Mouse (Mus musculus) embryo, embryonic 11.5 days (tissue): ENCODE results near the gene Spag6.

Experiments used
- DNase-seq: peaks from one replicate; pipeline ENCODE4 v3.0.0-alpha.2; 2012; ENCODE audit warnings: low read depth, low spot score

The Spag6 gene

DNA sequence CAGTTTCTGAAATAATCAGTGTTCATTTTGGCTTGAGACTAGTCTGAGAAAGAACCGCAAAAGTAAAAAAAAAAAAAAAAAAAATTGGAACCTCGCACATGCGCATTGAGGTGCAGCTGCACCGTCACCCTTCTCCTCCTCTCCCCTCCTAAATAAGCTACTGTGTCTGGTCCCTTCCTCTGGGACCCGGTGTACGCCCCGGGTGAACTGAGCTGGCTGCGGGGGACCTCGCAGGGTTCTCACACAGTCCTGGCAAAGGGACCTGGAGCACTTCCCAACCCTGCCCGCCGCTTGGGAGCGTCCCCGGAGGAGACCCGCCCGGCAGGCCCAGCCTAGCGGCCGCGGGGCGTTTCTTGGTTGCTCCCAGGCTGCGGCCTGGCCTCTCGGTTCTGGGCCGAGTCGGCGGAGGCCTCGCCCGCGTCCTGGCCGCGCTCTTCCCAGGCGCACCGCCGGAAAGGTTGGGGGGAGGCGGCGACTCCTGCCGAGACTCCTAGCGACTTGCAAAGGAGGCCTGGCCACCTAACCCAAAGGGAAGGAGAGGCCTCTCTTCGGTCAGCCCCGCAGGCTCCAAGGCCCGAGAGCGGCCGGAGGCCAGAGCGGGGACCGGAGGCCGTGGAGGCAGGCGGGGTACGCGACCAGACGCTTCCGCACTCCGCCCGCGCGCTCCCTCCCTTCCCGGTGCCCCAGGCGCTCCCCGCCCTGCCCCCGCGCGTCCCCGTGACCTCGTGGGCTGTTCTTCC is at the start of gene Spag6:
TSS of gene Spag6 (plus strand) at position 162 of the 740 bp plus-strand sequence.
- DNase-seq = no peak

GRCm38 (mm10) chr2:18648563-18648962 is 45.3 kb upstream of the Spag6 start:
- no peak for DNase-seq

DNA sequence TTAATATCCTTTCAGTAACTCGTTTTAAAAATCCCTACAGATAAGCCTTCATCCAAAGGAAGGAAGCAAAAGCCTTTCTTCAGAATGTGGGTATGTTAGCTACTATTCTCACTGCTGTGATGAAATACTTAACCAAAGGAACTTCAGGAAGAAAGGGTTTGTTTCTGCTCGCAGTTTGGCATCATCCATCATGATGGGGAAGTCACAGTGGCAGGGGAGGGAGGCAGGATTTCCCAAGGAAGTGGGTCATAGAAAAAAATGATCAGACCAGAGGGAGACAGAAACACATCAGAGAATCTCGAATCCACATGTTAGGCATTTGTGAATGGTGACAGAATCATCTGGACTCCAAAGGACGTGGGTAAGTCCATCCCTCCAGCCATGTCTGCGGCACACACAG is 39.0 kb upstream of the Spag6 start:
- no peak for DNase-seq

GRCm38 (mm10) chr2:18664003-18664402 is 29.8 kb upstream of the Spag6 start:
- DNase-seq = no peak

- DNase-seq = no peak
Measured at GRCm38 (mm10) chr2:18671041-18671440, 22.8 kb upstream of the Spag6 start.

DNA sequence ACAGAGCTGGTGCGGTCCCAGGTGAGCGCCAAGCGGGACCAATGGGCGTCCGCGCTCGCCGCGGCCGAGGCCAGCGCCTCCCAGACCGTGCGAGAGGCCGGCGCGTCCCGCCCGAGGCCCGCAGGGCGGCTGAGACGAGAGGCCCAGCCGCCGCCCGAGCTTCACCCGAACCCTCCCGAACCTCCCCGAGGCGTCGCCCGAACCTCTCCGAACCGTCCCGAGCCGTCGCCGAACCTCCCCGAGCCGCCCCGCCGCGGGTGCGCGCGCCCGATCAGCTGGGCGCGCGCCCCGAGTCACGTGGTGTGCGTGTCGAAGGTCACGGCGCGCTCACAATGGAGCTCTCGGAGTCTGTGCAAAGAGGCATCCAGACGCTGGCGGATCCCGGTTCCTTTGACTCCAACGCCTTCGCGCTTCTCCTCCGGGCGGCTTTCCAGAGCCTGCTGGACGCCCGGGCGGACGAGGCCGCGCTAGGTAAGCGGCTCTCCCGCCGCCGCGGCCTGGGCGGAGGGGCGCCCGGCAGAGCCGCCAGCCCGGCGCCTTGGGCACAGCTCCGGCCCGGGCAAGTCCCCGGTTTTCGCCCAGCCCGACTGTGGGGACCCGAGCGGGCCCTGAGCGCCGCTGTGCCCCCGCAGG is 21.6 kb upstream of the Spag6 start, which contains the start of gene Commd3:
TSS of gene Commd3 (plus strand) at position 252 of the 633 bp plus-strand sequence.
- DNase-seq = no peak

DNA sequence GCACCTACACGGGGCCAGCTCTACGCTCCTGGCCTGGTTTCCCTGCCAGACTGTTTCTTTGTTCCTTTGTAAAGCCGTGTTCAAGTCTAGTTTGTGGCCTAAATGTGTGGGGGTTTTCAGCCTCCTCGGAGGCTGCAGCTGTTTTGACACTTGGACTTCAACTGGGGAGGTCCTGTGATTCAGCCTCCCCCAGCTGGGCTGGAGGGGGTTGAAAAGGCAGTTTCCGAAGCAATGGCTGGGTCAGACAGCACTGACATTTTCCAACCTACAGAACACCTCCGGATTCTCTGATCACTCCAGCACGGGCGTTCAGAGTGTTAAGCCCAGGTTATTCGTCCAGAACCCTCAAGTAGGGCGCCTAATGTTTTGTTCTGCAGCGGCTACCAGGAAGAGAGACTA is 21.1 kb upstream of the Spag6 start:
- no peak for DNase-seq

GRCm38 (mm10) chr2:18673766-18674165 is 20.1 kb upstream of the Spag6 start:
- no peak for DNase-seq

DNA sequence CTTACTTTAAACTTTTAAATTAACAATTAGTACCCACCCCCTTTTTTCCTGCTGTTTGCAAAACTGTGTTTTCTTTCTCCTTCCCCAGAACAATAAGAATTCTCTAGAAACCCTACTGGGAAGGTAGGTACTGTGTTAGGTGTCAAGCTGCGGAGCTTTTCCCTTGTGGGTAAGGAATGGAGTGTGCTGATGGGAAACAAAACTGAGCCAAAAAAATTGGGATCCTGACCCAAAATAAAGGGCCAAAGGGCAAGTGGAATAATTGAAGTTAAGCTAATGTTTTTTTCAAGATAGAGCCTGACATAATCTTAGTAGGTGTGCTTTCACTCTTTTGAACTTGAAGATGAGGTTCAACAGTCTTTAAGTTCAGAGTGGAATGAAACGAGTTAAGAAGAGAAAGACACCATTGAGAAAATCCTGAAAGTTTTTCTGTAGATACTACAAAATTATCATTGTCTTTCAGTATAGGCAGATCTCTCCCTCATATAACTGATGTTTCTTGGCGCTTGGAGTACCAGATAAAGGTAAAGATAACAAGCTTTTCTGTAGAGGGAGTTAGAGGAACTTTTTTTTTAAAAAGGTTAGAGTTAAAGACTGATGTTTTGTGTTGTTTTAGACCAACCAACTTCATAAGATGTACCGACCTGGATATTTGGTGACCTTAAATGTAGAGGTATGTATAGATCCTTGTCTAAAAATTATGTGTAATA is 19.5 kb upstream of the Spag6 start:
- DNase-seq = no peak

GRCm38 (mm10) chr2:18675681-18676456 is 18.0 kb upstream of the Spag6 start:
- no peak for DNase-seq

- no peak for DNase-seq
Measured at GRCm38 (mm10) chr2:18676457-18676935, 17.3 kb upstream of the Spag6 start.

GRCm38 (mm10) chr2:18676936-18677491 is 16.8 kb upstream of the Spag6 start, which contains the start of gene Bmi1:
Gene Bmi1, plus strand, starts transcription at chr2:18677018.
- DNase-seq = no peak

DNA sequence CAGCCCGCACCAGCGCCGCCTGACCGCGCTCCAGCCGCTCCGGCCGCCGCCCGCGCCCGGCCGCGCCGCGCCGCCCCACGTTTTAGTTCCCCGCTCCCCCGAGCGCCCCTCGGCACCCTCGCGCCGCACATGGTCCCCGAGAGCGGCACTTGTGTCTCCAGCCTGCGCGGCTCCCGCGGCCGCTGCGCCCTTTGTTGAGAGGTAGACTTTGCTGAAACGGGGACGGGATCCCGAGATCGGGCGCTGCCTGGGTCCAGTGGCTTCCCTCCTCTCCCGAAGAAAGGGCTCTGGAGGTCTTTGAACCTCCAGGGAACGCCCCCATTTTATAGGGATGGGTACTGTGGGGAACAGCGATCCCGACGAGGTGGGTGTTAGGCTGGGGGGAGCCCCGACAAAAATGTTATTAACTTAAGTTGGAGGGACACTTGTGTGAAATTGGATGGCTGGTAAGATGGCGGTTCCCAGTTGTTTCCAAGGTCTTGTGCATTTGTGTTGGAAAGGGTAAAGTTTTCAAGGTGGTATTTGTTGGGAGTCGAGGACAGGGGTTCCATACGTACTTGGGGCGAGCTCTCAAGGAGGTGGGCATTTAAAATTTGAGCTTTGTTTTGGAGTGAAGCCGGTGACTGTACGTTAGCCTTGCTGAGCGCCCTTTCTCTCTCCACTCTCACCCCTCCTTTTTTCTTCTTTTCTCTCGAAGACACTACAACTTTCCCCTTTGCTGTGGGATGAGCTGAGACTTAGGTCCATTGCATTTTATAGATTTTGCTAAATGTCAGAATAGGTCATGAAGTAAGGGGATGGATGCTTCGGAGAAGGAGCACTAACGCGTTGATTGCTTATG is 16.0 kb upstream of the Spag6 start:
- no peak for DNase-seq

DNA sequence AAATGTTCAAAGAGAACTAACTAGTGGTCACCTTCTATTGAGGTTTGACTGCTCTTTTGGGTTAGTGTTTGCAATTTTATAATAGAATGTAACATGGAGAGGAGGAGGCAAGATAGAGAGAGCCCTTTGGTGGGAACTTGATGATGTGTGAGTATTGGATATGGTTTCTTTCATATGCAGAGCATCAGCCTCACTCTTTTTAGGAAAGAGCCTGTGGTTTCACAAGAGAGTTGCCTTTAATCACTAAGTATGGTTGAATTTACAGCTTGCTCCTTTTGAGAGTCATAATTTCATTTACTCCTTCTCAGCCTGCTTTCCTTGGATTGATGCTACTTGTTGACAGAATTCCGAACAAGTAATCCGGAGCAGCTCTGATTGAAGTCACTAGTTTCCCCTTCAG is 14.1 kb upstream of the Spag6 start:
- no peak for DNase-seq

- no peak for DNase-seq
Measured at GRCm38 (mm10) chr2:18680501-18680900, 13.3 kb upstream of the Spag6 start.

DNA sequence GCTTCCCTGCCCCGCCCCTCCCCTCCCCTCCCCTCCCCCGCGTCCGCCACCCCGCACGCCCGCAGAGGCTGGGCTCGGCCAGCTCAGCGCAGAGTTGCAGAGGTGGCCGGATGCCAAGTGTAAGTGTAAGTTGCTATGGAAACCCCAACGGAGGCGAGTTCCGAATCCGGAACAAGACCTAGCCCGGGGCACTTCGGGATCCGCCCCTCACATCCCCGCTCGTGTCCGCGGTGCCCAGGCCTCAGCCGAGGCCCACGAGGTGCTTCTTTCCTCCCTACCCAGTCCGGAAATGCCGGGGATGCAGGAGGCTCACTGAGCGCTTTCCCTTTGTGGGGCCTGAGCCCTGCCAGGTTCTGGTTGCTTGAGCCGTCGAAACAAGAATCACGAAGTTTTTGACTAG is 12.9 kb upstream of the Spag6 start:
- no peak for DNase-seq

GRCm38 (mm10) chr2:18684062-18684461 is 9.8 kb upstream of the Spag6 start:
- no peak for DNase-seq

- DNase-seq = no peak
Measured at GRCm38 (mm10) chr2:18686386-18686785, 7.4 kb upstream of the Spag6 start.

DNA sequence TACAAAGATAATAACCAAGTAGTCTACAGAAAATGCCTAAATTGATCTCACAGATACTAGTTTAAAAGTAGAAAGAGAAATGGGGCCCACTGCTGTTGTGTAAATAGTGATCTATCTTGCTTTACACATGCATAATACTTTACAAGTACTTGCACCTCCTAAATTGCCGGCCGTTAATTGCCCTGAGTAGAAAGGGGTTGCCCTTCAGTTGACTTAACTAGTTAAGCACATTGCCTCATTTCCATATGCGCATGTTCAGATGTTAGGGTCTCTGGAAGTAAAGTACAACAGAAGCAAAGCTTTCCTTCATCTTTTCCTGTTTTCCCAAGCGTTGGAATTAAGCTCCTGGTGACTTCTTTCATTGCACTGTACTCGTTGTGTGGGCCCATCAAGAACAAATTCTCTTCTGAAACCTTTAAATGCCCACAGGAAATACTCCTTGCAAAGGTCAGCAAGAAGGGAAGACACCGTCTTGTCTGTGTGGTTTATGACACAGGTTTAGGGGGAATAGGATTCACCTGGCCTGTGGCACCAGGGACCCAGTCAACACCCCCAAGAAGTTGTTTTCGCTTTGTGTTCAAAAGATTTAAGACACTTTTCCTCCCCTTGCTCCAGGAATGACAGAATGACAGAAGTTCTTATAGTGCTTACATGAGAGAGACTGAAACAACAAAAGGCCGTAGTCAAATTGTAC is 6.9 kb upstream of the Spag6 start:
- no peak for DNase-seq

GRCm38 (mm10) chr2:18687671-18688170 is 6.1 kb upstream of the Spag6 start:
- no peak for DNase-seq
